In genomic region chr12:108902940-108903339, GRCm38 (mm10) we compare ENCODE assay signal across 9 mouse cellular contexts. TPM values are rescaled to one million over a fixed set of nuclear protein-coding genes. Genes with fewer than 3 reads are reported as not detected.
DNase-seq lines count a peak whose midpoint lies in the region; ATAC-seq and TF ChIP-seq lines count a peak whose summit lies in the region.
"Had no signal": no experiment of that assay in that cellular context is flagged by ENCODE, and none has a peak within 500 bp of the region (broad histone marks: within the 10 kb centered on the region; RNA-seq: fewer than 3 reads in every experiment).

No protein-coding gene starts in this region.

- DNase-seq in ovary, postnatal 14 days (ENCODE audit: low spot score) = peak; percentile 49
- DNase-seq in ovary, adult 18-20 months (ENCODE audit: low spot score) = no peak
- peak; percentile 51 for DNase-seq in c-Kit-positive CD71-negative TER-119-negative erythroid progenitor cells, embryonic 14.5 days (ENCODE audit: low read depth)
- DNase-seq in forebrain, embryonic 14.5 days (ENCODE audit: low spot score) = peak; percentile 71
- DNase-seq in hindbrain, embryonic 11.5 days (ENCODE audit: low spot score) = peak; percentile 73
- peak; percentile 77 to 90 for DNase-seq in left cerebral cortex, postnatal 25 days (ENCODE audit: low spot score in 2 of 2)
- DNase-seq in midbrain, embryonic 11.5 days (ENCODE audit: low spot score, missing footprints) = peak; percentile 95
- peak in 1 of 2 experiments; percentile 41 for DNase-seq in spleen, adult 2 months (ENCODE audit: low read depth in 1 of 2, low spot score in 2 of 2)

- intact Hi-C loops in left cerebral cortex, postnatal 25 days (cut with DNase I) = loop anchor here (1.0 to 10.0 kb wide), 6 partner anchors 490 to 1495 kb away; no protein-coding TSS in a partner anchor

- no peak for TF ChIP-seq POLR2A in spleen, adult 2 months (IDR thresholded peaks at IDR 0.05; ENCODE audit: low read depth, low read length)

- no peak overlapping the region for H3K4me3 ChIP-seq in forebrain, embryonic 14.5 days (ENCODE audit: low read depth, low read length)
- H3K4me3 ChIP-seq in hindbrain, embryonic 11.5 days (ENCODE audit: low read depth, low read length) = no peak overlapping the region
- no peak overlapping the region for H3K4me3 ChIP-seq in midbrain, embryonic 11.5 days (ENCODE audit: low read depth, low read length)
- no peak overlapping the region for H3K4me3 ChIP-seq in spleen, adult 2 months (ENCODE audit: extremely low read depth, insufficient read depth, insufficient read length)
- H3K4me3 ChIP-seq: embryonic facial prominence, embryonic 13.5 days had no signal

- no peaks in the 10 kb centered on the region for H3K36me3 ChIP-seq in forebrain, embryonic 14.5 days (ENCODE audit: control insufficient read depth, insufficient read depth, low read length)
- no peaks in the 10 kb centered on the region for H3K36me3 ChIP-seq in hindbrain, embryonic 11.5 days (ENCODE audit: control insufficient read depth, insufficient read depth, low read length)
- H3K36me3 ChIP-seq in midbrain, embryonic 11.5 days (ENCODE audit: control insufficient read depth, insufficient read depth, low read length) = no peaks in the 10 kb centered on the region
- no peaks in the 10 kb centered on the region for H3K36me3 ChIP-seq in spleen, adult 2 months (ENCODE audit: control insufficient read depth, insufficient read depth, low read length)

- H3K4me2 ChIP-seq in forebrain, embryonic 14.5 days (ENCODE audit: low read length) = no peak overlapping the region
- no peak overlapping the region for H3K4me2 ChIP-seq in hindbrain, embryonic 11.5 days (replicated peaks; ENCODE audit: low read depth, low read length)
- no peak overlapping the region for H3K4me2 ChIP-seq in midbrain, embryonic 11.5 days
- H3K4me2 ChIP-seq: embryonic facial prominence, embryonic 13.5 days had no signal

- TF ChIP-seq CTCF in spleen, adult 2 months (IDR thresholded peaks at IDR 0.05; ENCODE audit: extremely low read depth, insufficient read depth, insufficient read length, insufficient replicate concordance) = peak; percentile 83

- WGBS in forebrain, embryonic 14.5 days = 15% methylated on average over 8 of the region's 8 CpGs
- WGBS in hindbrain, embryonic 11.5 days = 24% methylated on average over 8 of the region's 8 CpGs
- WGBS in midbrain, embryonic 11.5 days = 22% methylated on average over 8 of the region's 8 CpGs
- whole genome bisulfite sequencing in spleen, adult 2 months = 20% methylated on average over 8 of the region's 8 CpGs

- no peaks in the 10 kb centered on the region for H3K27me3 ChIP-seq in forebrain, embryonic 14.5 days (replicated peaks; ENCODE audit: control insufficient read depth, insufficient read depth, low read length)
- H3K27me3 ChIP-seq in hindbrain, embryonic 11.5 days (ENCODE audit: control insufficient read depth, insufficient read depth, low read length) = no peaks in the 10 kb centered on the region
- no peaks in the 10 kb centered on the region for H3K27me3 ChIP-seq in midbrain, embryonic 11.5 days (ENCODE audit: control insufficient read depth, insufficient read depth, low read length)
- no peaks in the 10 kb centered on the region for H3K27me3 ChIP-seq in spleen, adult 2 months (ENCODE audit: control insufficient read depth, insufficient read depth, low read length)

- H3K9ac ChIP-seq in forebrain, embryonic 14.5 days (ENCODE audit: low read length) = no peak overlapping the region
- no peak overlapping the region for H3K9ac ChIP-seq in hindbrain, embryonic 11.5 days (ENCODE audit: low read depth, low read length)
- H3K9ac ChIP-seq in midbrain, embryonic 11.5 days (ENCODE audit: low read length) = no peak overlapping the region
- H3K9ac ChIP-seq: embryonic facial prominence, embryonic 13.5 days had no signal

- H3K4me1 ChIP-seq in forebrain, embryonic 14.5 days (ENCODE audit: control insufficient read depth, insufficient read depth, low read length) = peaks cover 13% of the 10 kb centered on the region
- H3K4me1 ChIP-seq in hindbrain, embryonic 11.5 days (replicated peaks; ENCODE audit: control insufficient read depth, insufficient read depth, low read length) = peaks cover 6% of the 10 kb centered on the region
- H3K4me1 ChIP-seq in midbrain, embryonic 11.5 days (ENCODE audit: control insufficient read depth, insufficient read depth, low read length) = peaks cover 20% of the 10 kb centered on the region
- no peaks in the 10 kb centered on the region for H3K4me1 ChIP-seq in spleen, adult 2 months (ENCODE audit: control insufficient read depth, insufficient read depth, insufficient read length)

- no peak for ATAC-seq in forebrain, embryonic 14.5 days
- ATAC-seq in hindbrain, embryonic 11.5 days (ENCODE audit: low FRiP score) = peak; percentile 38; the same call in 1 of the 2 replicates
- ATAC-seq in midbrain, embryonic 11.5 days (ENCODE audit: low FRiP score) = peak; percentile 56

- H3K27ac ChIP-seq in forebrain, embryonic 14.5 days (ENCODE audit: low read depth, low read length) = no peak overlapping the region
- no peak overlapping the region for H3K27ac ChIP-seq in hindbrain, embryonic 11.5 days (ENCODE audit: low read depth, low read length)
- no peak overlapping the region for H3K27ac ChIP-seq in midbrain, embryonic 11.5 days (ENCODE audit: low read depth, low read length)
- H3K27ac ChIP-seq in spleen, adult 2 months (ENCODE audit: insufficient read depth, low read length) = no peak overlapping the region
- H3K27ac ChIP-seq: embryonic facial prominence, embryonic 13.5 days had no signal

- H3K9me3 ChIP-seq in forebrain, embryonic 14.5 days (replicated peaks; ENCODE audit: control insufficient read depth, low read length) = no peaks in the 10 kb centered on the region
- H3K9me3 ChIP-seq in hindbrain, embryonic 11.5 days (ENCODE audit: control insufficient read depth, low read length) = no peaks in the 10 kb centered on the region
- H3K9me3 ChIP-seq in midbrain, embryonic 11.5 days (ENCODE audit: control insufficient read depth, low read length) = no peaks in the 10 kb centered on the region
- H3K9me3 ChIP-seq: embryonic facial prominence, embryonic 13.5 days had no signal

RNA-seq across cellular contexts. Expression of gene Wars, which starts 9.0 kb away (rescaled TPM):
- polyA plus RNA-seq in forebrain, embryonic 14.5 days (2014; fragmentation: Nextera tagmentation; extraction: Ambion mirVana) = 101 and 113 TPM in 2 replicates
- polyA plus RNA-seq in hindbrain, embryonic 11.5 days (2014; fragmentation: Nextera tagmentation; extraction: Ambion mirVana) = 112 and 119 TPM in 2 replicates
- total RNA-seq in left cerebral cortex, postnatal 25 days (2021) = 10 to 100 TPM; 87.2 to 93.6 TPM
- polyA plus RNA-seq in midbrain, embryonic 11.5 days (2014; fragmentation: Nextera tagmentation; extraction: Ambion mirVana) = 128 TPM in 2 replicates
- 45.5 and 60.3 TPM in 2 replicates for polyA plus RNA-seq in spleen, adult 2 months (2012; rRNA removed)

RNA-seq across cellular contexts. Expression of gene Wdr25, which starts 9.5 kb away (rescaled TPM):
- polyA plus RNA-seq in forebrain, embryonic 14.5 days (2014; fragmentation: Nextera tagmentation; extraction: Ambion mirVana) = 3.5 and 3.7 TPM in 2 replicates
- 3.5 and 5.4 TPM in 2 replicates for polyA plus RNA-seq in hindbrain, embryonic 11.5 days (2014; fragmentation: Nextera tagmentation; extraction: Ambion mirVana)
- 10 to 100 TPM in 1 of 2 experiments, 1 to 10 TPM in 1; 7.8 to 12.0 TPM for total RNA-seq in left cerebral cortex, postnatal 25 days (2021)
- polyA plus RNA-seq in midbrain, embryonic 11.5 days (2014; fragmentation: Nextera tagmentation; extraction: Ambion mirVana) = 4.7 and 5.0 TPM in 2 replicates
- 6.4 and 9.5 TPM in 2 replicates for polyA plus RNA-seq in spleen, adult 2 months (2012; rRNA removed)
